Mouse (Mus musculus): ENCODE data around the gene Catsperd. TPM values are rescaled to one million over a fixed set of nuclear protein-coding genes. Genes with fewer than 3 reads are reported as not detected.
"Not testable (repeated sequence)": the region's sequence is repeated elsewhere in the genome, so short reads cannot be mapped to it uniquely, and the experiment has no call there.

Gene Catsperd
- total RNA-seq, 2 experiments from 2014 or later = 1.1 to 1.8 TPM

GRCm38 (mm10) chr17:56615136-56615784 is 12.7 kb upstream of the Catsperd start:
- Histone ChIP-seq H3K27ac (no peak overlapping the region), H3K4me3 (no peak overlapping the region)
- DNase-seq (ENCODE audit: low spot score in 2 of 2) = no peak
- no peak for TF ChIP-seq CTCF (conservative IDR thresholded peaks at IDR 0.05)

DNA sequence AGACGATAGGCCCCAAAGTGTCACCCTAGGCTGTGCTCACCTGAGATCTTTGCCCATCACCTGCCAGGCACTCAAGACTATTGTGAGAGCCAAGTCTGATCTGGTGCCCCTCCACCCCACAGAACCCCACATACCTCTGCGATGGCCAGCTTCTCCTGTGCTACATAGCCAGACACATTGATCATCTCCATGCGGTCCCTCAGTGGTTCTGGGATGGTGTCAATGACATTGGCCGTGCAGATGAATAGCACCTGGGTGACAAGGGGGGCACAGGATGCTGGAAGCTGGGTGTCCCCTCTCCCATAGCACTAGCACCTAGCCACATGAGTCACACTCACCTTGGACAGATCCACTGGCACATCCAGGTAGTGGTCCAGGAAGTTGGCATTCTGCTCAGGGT is 12.2 kb upstream of the Catsperd start:
- Histone ChIP-seq H3K4me3 (no peak overlapping the region), H3K27ac (no peak overlapping the region)
- no peak for TF ChIP-seq CTCF (conservative IDR thresholded peaks at IDR 0.05)
- no peak for DNase-seq (ENCODE audit: low spot score in 2 of 2)

- H3K4me3 ChIP-seq = no peak overlapping the region
- no peak for TF ChIP-seq CTCF (conservative IDR thresholded peaks at IDR 0.05)
Observed at GRCm38 (mm10) chr17:56616725-56617124, 11.2 kb upstream of the Catsperd start.

DNA sequence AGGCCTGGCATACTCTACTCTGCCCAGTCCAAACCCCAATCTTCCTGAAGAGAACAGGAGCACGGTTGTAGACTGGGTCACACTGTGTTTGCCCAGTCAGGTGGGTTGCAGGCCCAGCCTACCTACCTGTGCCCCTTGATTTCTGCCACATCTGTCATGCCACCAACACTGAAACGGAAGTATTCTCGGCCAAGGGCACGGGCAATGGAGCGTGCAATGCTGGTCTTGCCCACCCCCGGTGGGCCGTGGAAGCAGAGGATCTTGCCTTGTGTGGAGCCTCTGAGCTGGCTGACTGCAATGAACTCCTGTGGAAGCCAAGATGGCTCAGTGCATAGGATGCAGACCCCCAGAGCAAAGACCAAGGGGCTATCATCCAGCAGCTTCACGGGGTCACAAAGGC is 10.3 kb upstream of the Catsperd start:
- Histone ChIP-seq H3K4me3 (no peak overlapping the region), H3K27ac (no peak overlapping the region)
- DNase-seq (ENCODE audit: low spot score in 2 of 2) = no peak
- TF ChIP-seq CTCF (conservative IDR thresholded peaks at IDR 0.05) = no peak

More at GRCm38 (mm10) chr17:56616725-56617124, 11.2 kb upstream of the Catsperd start:
- DNase-seq (ENCODE audit: low spot score in 2 of 2) = no peak
- no peak overlapping the region for H3K27ac ChIP-seq

GRCm38 (mm10) chr17:56625495-56625894 is 2.4 kb upstream of the Catsperd start:
- no peak overlapping the region; the same call in 1 of the 2 replicates for H3K4me3 ChIP-seq
- H3K27ac ChIP-seq = no peak overlapping the region
- no peak for DNase-seq (ENCODE audit: low spot score in 2 of 2)
- TF ChIP-seq CTCF (conservative IDR thresholded peaks at IDR 0.05) = no peak

GRCm38 (mm10) chr17:56626260-56626659 is 1.7 kb upstream of the Catsperd start:
- Histone ChIP-seq H3K4me3 (peak overlapping the region; percentile 63), H3K27ac (peak overlapping the region; percentile 84)
- TF ChIP-seq CTCF (conservative IDR thresholded peaks at IDR 0.05) = no peak
- no peak for DNase-seq (ENCODE audit: low spot score in 2 of 2)

DNA sequence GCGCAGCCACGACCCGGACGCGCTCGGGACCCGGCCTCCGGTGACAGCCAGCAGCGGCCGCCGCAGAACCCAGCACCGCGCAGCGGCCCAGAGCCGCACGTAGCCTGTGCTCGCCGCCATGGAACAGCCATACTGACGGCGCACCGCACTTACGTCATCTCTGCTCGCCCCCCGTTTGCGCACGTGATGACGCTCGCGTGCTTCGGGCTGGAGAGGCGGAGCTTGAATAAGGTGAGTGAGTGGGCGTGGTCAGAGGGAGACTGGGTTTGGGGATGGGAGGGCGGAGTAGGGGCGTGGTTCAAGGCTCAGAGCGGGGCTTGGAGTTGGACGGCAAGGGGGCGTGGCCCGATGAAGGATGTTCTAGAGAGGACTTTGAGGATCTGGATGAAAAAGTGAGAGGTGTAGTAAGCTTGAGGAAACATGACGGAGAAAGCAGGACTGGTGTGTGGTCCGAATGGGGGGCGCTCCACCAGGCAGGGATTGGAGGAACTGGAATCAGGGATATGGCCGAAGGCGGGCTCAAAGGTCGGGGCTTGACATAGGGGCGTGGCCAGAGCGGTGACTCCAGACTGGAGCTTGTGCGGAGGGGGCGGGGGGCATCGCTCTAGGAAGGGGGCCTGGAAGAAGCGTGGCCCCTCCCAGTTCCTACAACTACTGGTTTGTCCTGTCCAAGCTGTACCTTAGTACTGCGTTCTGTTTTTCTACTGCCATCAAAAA is 1.0 kb upstream of the Catsperd start, which contains the start of gene Lonp1:
Gene Lonp1 (minus strand): TSS at position 134 of the 717 bp plus-strand sequence.
- DNase-seq (ENCODE audit: low spot score in 2 of 2) = peak; percentile 95 to 96
- Histone ChIP-seq H3K27ac (peak within 1 kb of the TSS; percentile 84), H3K4me3 (peak within 1 kb of the TSS; percentile 63)
- no peak for TF ChIP-seq CTCF (conservative IDR thresholded peaks at IDR 0.05)

GRCm38 (mm10) chr17:56629800-56630781 is 2.1 kb downstream of the Catsperd start:
- not testable (repeated sequence) for H3K27ac ChIP-seq; H3K4me3 ChIP-seq; DNase-seq (ENCODE audit: low spot score in 2 of 2)

GRCm38 (mm10) chr17:56631807-56632206 is 3.9 kb downstream of the Catsperd start:
- Histone ChIP-seq H3K4me3 (no peak overlapping the region), H3K27ac (no peak overlapping the region)
- TF ChIP-seq CTCF (conservative IDR thresholded peaks at IDR 0.05) = no peak
- no peak for DNase-seq (ENCODE audit: low spot score in 2 of 2)

GRCm38 (mm10) chr17:56634023-56634422 is 6.1 kb downstream of the Catsperd start:
- no peak for DNase-seq (ENCODE audit: low spot score in 2 of 2)
- H3K27ac ChIP-seq = no peak overlapping the region
- no peak for TF ChIP-seq CTCF (conservative IDR thresholded peaks at IDR 0.05)
- H3K4me3 ChIP-seq = no peak overlapping the region

GRCm38 (mm10) chr17:56643237-56643636 is 15.3 kb downstream of the Catsperd start:
- no peak for DNase-seq (ENCODE audit: low spot score in 2 of 2)
- no peak for TF ChIP-seq CTCF (conservative IDR thresholded peaks at IDR 0.05)
- no peak overlapping the region for H3K4me3 ChIP-seq
- no peak overlapping the region for H3K27ac ChIP-seq

GRCm38 (mm10) chr17:56647546-56647945 is 19.6 kb downstream of the Catsperd start:
- no peak overlapping the region for H3K27ac ChIP-seq
- DNase-seq (ENCODE audit: low spot score in 2 of 2) = no peak
- H3K4me3 ChIP-seq = no peak overlapping the region
- no peak for TF ChIP-seq CTCF (conservative IDR thresholded peaks at IDR 0.05)

GRCm38 (mm10) chr17:56651801-56652200 is 23.9 kb downstream of the Catsperd start:
- no peak for TF ChIP-seq CTCF (conservative IDR thresholded peaks at IDR 0.05)
- no peak for DNase-seq (ENCODE audit: low spot score in 2 of 2)
- no peak overlapping the region for H3K4me3 ChIP-seq
- H3K27ac ChIP-seq = no peak overlapping the region
